ENCODE assay signal across 19 mouse cellular contexts in genomic region chr14:115411513-115412174, GRCm38 (mm10).
A peak's percentile ranks its signal among the peaks of the same experiment; 100 is the strongest.
DNase-seq lines count a peak whose midpoint lies in the region; ATAC-seq and TF ChIP-seq lines count a peak whose summit lies in the region.
"Had no signal": no experiment of that assay in that cellular context is flagged by ENCODE, and none has a peak within 500 bp of the region (broad histone marks: within the 10 kb centered on the region; RNA-seq: fewer than 3 reads in every experiment).

No protein-coding gene starts in this region.

- WGBS in kidney, adult 2 months: 39% methylated on average over 6 of the region's 6 CpGs
- WGBS in kidney, embryonic 15.5 days: 61% methylated on average over 6 of the region's 6 CpGs

- H3K27me3 ChIP-seq in kidney, adult 2 months (replicated peaks; ENCODE audit: control insufficient read depth, insufficient read depth, low read length): no peaks in the 10 kb centered on the region
- H3K27me3 ChIP-seq in kidney, embryonic 15.5 days: no peaks in the 10 kb centered on the region
- H3K27me3 ChIP-seq: embryonic facial prominence, embryonic 13.5 days; forebrain, embryonic 12.5 days had no signal

- H3K4me2 ChIP-seq in kidney, embryonic 15.5 days: no peak overlapping the region
- H3K4me2 ChIP-seq: embryonic facial prominence, embryonic 13.5 days; forebrain, embryonic 12.5 days had no signal

- ATAC-seq in kidney, embryonic 15.5 days (replicated peaks; ENCODE audit: low FRiP score): peak; percentile 65
- ATAC-seq: forebrain, embryonic 16.5 days had no signal

- no peak overlapping the region for H3K9ac ChIP-seq in kidney, embryonic 15.5 days
- H3K9ac ChIP-seq: embryonic facial prominence, embryonic 13.5 days; forebrain, embryonic 12.5 days had no signal

- peaks cover 17% of the 10 kb centered on the region for H3K4me1 ChIP-seq in kidney, adult 2 months (ENCODE audit: control insufficient read depth, insufficient read depth, low read length)
- peaks cover 17% of the 10 kb centered on the region; the same call in 1 of the 2 replicates for H3K4me1 ChIP-seq in kidney, embryonic 15.5 days
- H3K4me1 ChIP-seq: embryonic facial prominence, embryonic 13.5 days; forebrain, embryonic 12.5 days; heart, embryonic 10.5 days had no signal

- peak; percentile 39 for DNase-seq in kidney, adult 11 months
- no peak for DNase-seq in kidney, postnatal 4 days
- DNase-seq in kidney, adult 2 months: peak; percentile 77
- DNase-seq in kidney, postnatal 14 days: peak; percentile 34
- DNase-seq in spleen, postnatal 36 days (ENCODE audit: low spot score in 2 of 2): no peak
- no peak for DNase-seq in ovary, postnatal 14 days (ENCODE audit: low spot score)
- DNase-seq in ovary, postnatal 10 days (ENCODE audit: low spot score): no peak
- DNase-seq: adrenal gland, postnatal 14 days; cerebellum, adult 18-20 months; cerebellum, adult 9-11 months; cerebellum, postnatal 36 days; gastrocnemius, postnatal 10 days; heart, adult 18-20 months; heart, postnatal 14 days had no signal

- H3K4me3 ChIP-seq in kidney, adult 2 months (ENCODE audit: insufficient read depth, low read depth, low read length): no peak overlapping the region
- no peak overlapping the region for H3K4me3 ChIP-seq in kidney, embryonic 15.5 days (replicated peaks)
- H3K4me3 ChIP-seq: embryonic facial prominence, embryonic 13.5 days; forebrain, embryonic 12.5 days; heart, embryonic 10.5 days had no signal

- no peaks in the 10 kb centered on the region for H3K36me3 ChIP-seq in kidney, adult 2 months (ENCODE audit: control insufficient read depth, insufficient read depth, low read length)
- H3K36me3 ChIP-seq in kidney, embryonic 15.5 days: no peaks in the 10 kb centered on the region
- H3K36me3 ChIP-seq: embryonic facial prominence, embryonic 13.5 days; forebrain, embryonic 12.5 days; heart, embryonic 10.5 days had no signal

- peak overlapping the region; percentile 96 for H3K27ac ChIP-seq in kidney, adult 2 months (ENCODE audit: insufficient read depth, low read depth, low read length)
- no peak overlapping the region for H3K27ac ChIP-seq in kidney, embryonic 15.5 days
- H3K27ac ChIP-seq: embryonic facial prominence, embryonic 13.5 days; forebrain, embryonic 12.5 days; heart, embryonic 10.5 days had no signal

- H3K9me3 ChIP-seq in kidney, embryonic 15.5 days (replicated peaks): no peaks in the 10 kb centered on the region
- H3K9me3 ChIP-seq: embryonic facial prominence, embryonic 13.5 days; forebrain, embryonic 12.5 days; heart, embryonic 10.5 days had no signal

- no peak for TF ChIP-seq CTCF in kidney, adult 2 months (conservative IDR thresholded peaks at IDR 0.05; ENCODE audit: insufficient read depth, insufficient read length, low read depth, low read length)

- no peak for TF ChIP-seq POLR2A in kidney, adult 2 months (IDR thresholded peaks at IDR 0.05; ENCODE audit: low read depth, low read length)

Comparison
In these comparisons a context has a peak if more than half of its experiments do, and no peak if none do; other contexts are left out.
1. DNase-seq: peak in kidney, adult 11 months (single experiment), kidney, adult 2 months (single experiment) and kidney, postnatal 14 days (single experiment); none in kidney, postnatal 4 days (0 of 2), spleen, postnatal 36 days (0 of 2), ovary, postnatal 14 days (single experiment) and ovary, postnatal 10 days (single experiment).